Mouse (Mus musculus) lung, postnatal 10 days (tissue): ENCODE data around the gene Slc1a4.

ENCODE experiments used
- DNase-seq: peaks from one replicate; pipeline ENCODE4 v3.0.0; 2021

Gene Slc1a4

GRCm38 (mm10) chr11:20324006-20324405 is 8.5 kb downstream of the Slc1a4 start:
- DNase-seq = no peak

DNA sequence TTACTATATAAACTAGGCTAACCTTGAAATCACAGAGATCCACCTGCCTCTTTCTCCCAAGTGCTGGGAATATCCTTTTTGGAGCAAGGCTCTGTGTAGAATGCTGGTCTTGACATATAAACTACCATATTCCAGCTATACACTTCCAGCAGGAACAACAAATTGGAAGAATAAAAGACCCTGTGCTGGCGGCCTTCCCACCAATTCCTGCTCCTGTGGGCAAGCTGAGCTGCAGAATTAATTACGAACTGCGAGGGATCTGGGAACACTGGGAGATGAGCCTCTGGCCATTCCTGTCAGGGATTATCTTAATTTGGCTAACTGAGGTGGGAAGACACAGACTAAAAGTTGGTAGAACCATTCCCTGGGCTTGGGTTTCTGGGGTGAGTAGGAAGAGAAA is 10.1 kb downstream of the Slc1a4 start:
- DNase-seq = no peak

DNA sequence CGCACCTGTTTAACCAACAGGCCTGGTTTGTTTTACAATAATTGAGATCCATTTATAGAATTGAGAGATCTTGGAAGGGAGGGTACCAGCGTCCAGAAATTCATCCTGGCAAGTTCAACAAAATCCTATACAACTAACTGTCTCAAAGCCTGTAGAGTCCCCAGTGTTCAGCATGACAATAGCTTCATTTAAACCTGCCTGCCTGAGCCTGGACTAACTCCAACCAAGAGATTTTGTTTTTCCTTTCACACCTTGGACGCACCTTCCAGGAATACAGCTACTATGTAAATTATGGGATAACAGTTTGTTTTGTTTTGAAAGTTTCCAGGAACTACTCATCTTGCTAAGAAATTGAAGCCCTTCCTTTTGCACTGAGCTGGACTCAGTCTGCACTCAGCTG is 11.9 kb downstream of the Slc1a4 start:
- DNase-seq = no peak

GRCm38 (mm10) chr11:20318659-20319454 is 13.7 kb downstream of the Slc1a4 start:
- peak; percentile 48 for DNase-seq

- DNase-seq = no peak
These were observed 18.9 kb downstream of the Slc1a4 start for GRCm38 (mm10) chr11:20313576-20313975.

GRCm38 (mm10) chr11:20309044-20309443 is 23.5 kb downstream of the Slc1a4 start:
- peak; percentile 33 for DNase-seq

GRCm38 (mm10) chr11:20307409-20307808 is 25.1 kb downstream of the Slc1a4 start:
- no peak for DNase-seq

- DNase-seq = no peak
These were observed 26.9 kb downstream of the Slc1a4 start for GRCm38 (mm10) chr11:20305641-20306040.

- DNase-seq = peak; percentile 70
These were observed 28.2 kb downstream of the Slc1a4 start for GRCm38 (mm10) chr11:20304341-20304740.

- DNase-seq = no peak
These were observed 31.2 kb downstream of the Slc1a4 start for GRCm38 (mm10) chr11:20301332-20301731.

GRCm38 (mm10) chr11:20300850-20301249 is 31.7 kb downstream of the Slc1a4 start:
- no peak for DNase-seq

- DNase-seq = peak; percentile 62
These were observed 32.6 kb downstream of the Slc1a4 start for GRCm38 (mm10) chr11:20299900-20300299.

GRCm38 (mm10) chr11:20284463-20284862 is 48.0 kb downstream of the Slc1a4 start:
- no peak for DNase-seq

GRCm38 (mm10) chr11:20282601-20283219 is 49.8 kb downstream of the Slc1a4 start:
- no peak for DNase-seq

- peak; percentile 45 for DNase-seq
These were observed 51.5 kb downstream of the Slc1a4 start for GRCm38 (mm10) chr11:20280982-20281381.

DNA sequence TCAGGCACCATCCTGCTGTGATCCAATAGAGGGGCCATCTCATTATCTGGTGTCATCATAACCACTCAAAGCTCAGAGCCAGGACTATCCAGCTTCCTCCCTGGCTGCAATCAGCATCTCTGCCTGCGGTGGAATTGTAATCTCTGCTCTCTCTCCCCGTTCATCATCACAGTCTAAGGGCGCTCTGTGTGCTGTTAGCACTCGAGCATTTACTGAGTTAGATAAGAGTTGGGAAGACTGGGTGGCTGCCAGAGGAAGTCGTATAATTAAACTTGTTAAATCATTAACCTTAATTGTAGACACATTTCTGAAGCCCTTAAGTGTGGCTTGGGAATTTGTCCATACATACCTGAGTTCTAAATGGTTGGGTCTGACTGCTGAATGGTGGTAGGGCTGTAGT is 53.8 kb downstream of the Slc1a4 start:
- no peak for DNase-seq

- DNase-seq = no peak
These were observed 55.4 kb downstream of the Slc1a4 start for GRCm38 (mm10) chr11:20277106-20277505.

- DNase-seq = no peak
These were observed 56.5 kb downstream of the Slc1a4 start for GRCm38 (mm10) chr11:20275974-20276373.

DNA sequence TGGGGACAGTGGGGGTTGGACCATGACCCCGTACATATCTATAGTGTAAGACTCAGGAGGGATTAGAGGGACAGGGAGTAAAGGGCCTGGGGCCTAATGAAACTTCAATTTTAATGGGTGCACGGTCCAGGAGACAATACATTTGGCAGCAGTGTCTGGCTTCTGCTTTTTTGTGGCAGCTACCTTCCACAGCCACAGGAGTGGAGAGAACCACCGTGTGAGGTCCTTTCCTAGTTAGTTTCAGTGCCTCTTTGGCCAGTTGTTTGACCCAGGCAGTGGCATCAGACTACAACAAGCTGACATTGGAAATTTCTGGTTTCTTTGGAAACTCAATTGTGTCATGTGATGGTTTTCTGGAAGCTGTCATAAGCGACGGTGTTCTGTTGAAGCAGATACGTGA is 62.6 kb downstream of the Slc1a4 start:
- no peak for DNase-seq

- no peak for DNase-seq
These were observed 69.7 kb downstream of the Slc1a4 start for GRCm38 (mm10) chr11:20262628-20263380.

DNA sequence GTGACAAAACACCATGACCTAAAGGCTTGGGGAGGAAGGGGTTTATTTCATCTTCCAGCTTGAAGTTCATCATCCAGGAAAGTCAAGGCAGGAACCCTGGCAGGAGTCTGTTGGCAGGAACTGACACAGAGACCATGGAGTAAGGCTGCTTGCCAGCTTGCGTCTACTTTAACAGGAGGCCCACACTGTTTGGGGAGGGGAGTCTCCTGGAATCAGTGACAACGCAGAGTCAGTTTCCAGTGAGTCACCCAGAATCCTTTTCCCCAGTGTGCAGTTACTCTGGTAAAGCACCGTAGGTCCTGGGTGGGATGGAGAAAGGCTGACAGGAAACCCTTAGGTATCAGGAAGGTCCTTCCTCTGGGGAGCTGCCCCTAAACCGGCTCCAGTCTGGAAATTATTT is 77.7 kb downstream of the Slc1a4 start:
- DNase-seq = no peak

GRCm38 (mm10) chr11:20253088-20253487 is 79.4 kb downstream of the Slc1a4 start:
- DNase-seq = no peak
